Mouse (Mus musculus) limb, embryonic 14.5 days (tissue): ENCODE data around the gene Gm26558. TPM values are rescaled to one million over a fixed set of nuclear protein-coding genes. Genes with fewer than 3 reads are reported as not detected.

Experiments
- ATAC-seq: fragments of 200-750 bp; cut with Nextera tagmentation; 2 replicates; pipeline ENCODE4 v1.8.0; 2017; ENCODE audit warnings: low read depth, moderate number of reproducible peaks, moderate TSS enrichment; ENCODE audit not compliant: low FRiP score
- DNase-seq: peaks from one replicate; pipeline ENCODE4 v3.0.0-alpha.2; 2015; ENCODE audit warnings: low spot score
- H3K27ac ChIP-seq: fragments of 300-500 bp; sonication (generic); replicated peaks from 2 replicates; pipeline ENCODE4 v1.5.1; 2014; ENCODE audit warnings: low read depth, mild to moderate bottlenecking, low read length, moderate library complexity, mixed read lengths
- H3K27me3 ChIP-seq: fragments of 300-500 bp; sonication (generic); 2 replicates; pipeline ENCODE4 v1.6.1; 2014; ENCODE audit warnings: low read length, mixed read lengths; ENCODE audit not compliant: control insufficient read depth, insufficient read depth
- H3K36me3 ChIP-seq: fragments of 300-500 bp; sonication (generic); 2 replicates; pipeline ENCODE4 v1.6.1; 2014; ENCODE audit warnings: mild to moderate bottlenecking, low read length, moderate library complexity, mixed read lengths; ENCODE audit not compliant: control insufficient read depth, insufficient read depth
- H3K4me1 ChIP-seq: fragments of 300-500 bp; sonication (generic); 2 replicates; pipeline ENCODE4 v1.6.1; 2014; ENCODE audit warnings: antibody characterized with exemption, low read length, mixed read lengths; ENCODE audit not compliant: control insufficient read depth, insufficient read depth
- H3K4me2 ChIP-seq: fragments of 300-500 bp; sonication (generic); replicated peaks from 2 replicates; pipeline ENCODE4 v1.6.1; 2014; ENCODE audit warnings: low read depth, mild to moderate bottlenecking, low read length, moderate library complexity; ENCODE audit not compliant: severe bottlenecking
- H3K4me3 ChIP-seq: fragments of 300-500 bp; sonication (generic); replicated peaks from 2 replicates; pipeline ENCODE4 v1.5.1; 2014; ENCODE audit warnings: low read length
- H3K9ac ChIP-seq: fragments of 300-500 bp; sonication (generic); 2 replicates; pipeline ENCODE4 v1.6.1; 2014; ENCODE audit warnings: mild to moderate bottlenecking, low read depth, low read length, moderate library complexity; ENCODE audit not compliant: severe bottlenecking
- H3K9me3 ChIP-seq: fragments of 300-500 bp; sonication (generic); 2 replicates; pipeline ENCODE4 v1.6.1; 2016; ENCODE audit warnings: low read length; ENCODE audit not compliant: control insufficient read depth
- POLR2A ChIP-seq: fragments of 200-500 bp; IDR thresholded peaks from 2 replicates; pipeline ENCODE4 v1.8.0; 2012; ENCODE audit warnings: inconsistent platforms, mild to moderate bottlenecking, moderate library complexity, borderline replicate concordance; ENCODE audit not compliant: insufficient read depth, insufficient read length; ENCODE audit errors: extremely low read depth
- WGBS: fragments of 180-500 bp; shearing (Covaris S2); extraction: QIAGEN DNeasy Blood & Tissue Kit; methylation state at CpG from one replicate; pipeline ENCODE4 v1.1.7; 2014; 5-methylcytosine and 5-hydroxymethylcytosine counted together
- polyA plus RNA-seq, 2 experiments: library from polyadenylated mRNA; depleted of rRNA in 1 of 2; stranded (reverse) in 1 of 2; unstranded in 1 of 2; fragments of >200 nt; fragmentation: Nextera tagmentation in 1 of 2; extraction: Ambion mirVana in 1 of 2; gene quantifications; 2 replicates each; pipeline versions ENCODE4 v1.2.1 to v1.2.3; 2012 to 2014

Gene Gm26558
- polyA plus RNA-seq (2012; rRNA removed) (1.4 and 2.4 TPM in 2 replicates), polyA plus RNA-seq (2014; fragmentation: Nextera tagmentation; extraction: Ambion mirVana) (6.5 and 6.9 TPM in 2 replicates)

- under 1% methylated on average over 54 of the region's 54 CpGs for WGBS
- no peaks in the 10 kb centered on the region for H3K36me3 ChIP-seq
- peak; percentile 68 for ATAC-seq
Measured at GRCm38 (mm10) chr2:70661715-70662495, at the start of gene Gm26558. Gene Gm26558, minus strand, starts transcription at chr2:70662108.

DNA sequence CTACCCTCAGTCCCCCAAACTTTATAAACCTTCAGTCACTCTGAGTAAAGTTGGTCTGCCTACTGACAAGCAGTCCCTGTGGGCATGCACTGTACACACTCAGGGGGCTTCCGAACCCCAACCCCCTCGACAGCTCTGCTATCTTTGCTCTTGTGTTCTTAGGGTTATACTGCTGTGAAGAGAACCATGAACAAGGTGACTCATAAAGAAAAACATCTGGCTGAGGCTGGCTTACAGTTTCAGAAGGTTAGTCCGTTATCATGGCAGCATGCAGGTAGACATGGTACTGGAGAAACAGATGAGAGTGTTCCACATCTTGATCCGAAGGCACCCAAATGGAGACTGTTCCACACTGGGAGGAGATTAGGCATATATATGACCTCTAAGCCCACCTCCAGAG lies 49.0 kb upstream of the Gm26558 start:
- peaks cover 4% of the 10 kb centered on the region for H3K4me1 ChIP-seq
- H3K9me3 ChIP-seq: no peaks in the 10 kb centered on the region
- no peak overlapping the region for H3K4me3 ChIP-seq
- H3K27ac ChIP-seq: no peak overlapping the region
- no peak for ATAC-seq
- DNase-seq: no peak
- 91% methylated on average over 4 of the region's 4 CpGs for WGBS
- no peak overlapping the region for H3K9ac ChIP-seq
- H3K4me2 ChIP-seq: no peak overlapping the region
- H3K36me3 ChIP-seq: peaks cover 50% of the 10 kb centered on the region
- no peaks in the 10 kb centered on the region for H3K27me3 ChIP-seq
- TF ChIP-seq POLR2A: no peak

More at GRCm38 (mm10) chr2:70661715-70662495, at the start of gene Gm26558:
- H3K4me1 ChIP-seq: peaks cover 8% of the 10 kb centered on the region; the same call in 1 of the 2 replicates
- H3K27ac ChIP-seq: peak within 1 kb of the TSS; percentile 93
- DNase-seq: peak; percentile 27
- peak within 1 kb of the TSS; percentile 74 for H3K4me2 ChIP-seq
- no peaks in the 10 kb centered on the region for H3K9me3 ChIP-seq
- peak within 1 kb of the TSS; percentile 98 for H3K4me3 ChIP-seq
- TF ChIP-seq POLR2A: no peak
- no peaks in the 10 kb centered on the region for H3K27me3 ChIP-seq
- peak within 1 kb of the TSS; percentile 99 for H3K9ac ChIP-seq

DNA sequence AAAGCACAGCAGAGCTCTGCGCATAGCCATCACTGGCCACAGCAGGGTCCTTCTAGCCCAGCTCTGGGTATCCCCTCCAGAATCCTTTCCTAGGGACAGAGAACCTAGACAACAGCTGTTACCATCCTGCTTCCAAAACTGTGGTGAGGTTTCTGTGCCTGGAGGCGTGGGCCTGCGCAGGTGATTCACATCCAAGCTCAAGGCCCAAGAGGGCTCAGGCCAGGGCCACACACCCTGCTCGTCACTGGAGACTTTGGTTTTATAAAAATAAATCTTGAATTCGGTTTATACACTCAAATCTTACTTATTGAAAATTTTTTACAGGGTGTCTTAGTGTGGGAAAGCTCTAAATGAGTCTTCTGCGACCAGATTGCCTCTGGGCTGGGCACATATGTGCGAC lies 48.3 kb upstream of the Gm26558 start:
- H3K4me2 ChIP-seq: no peak overlapping the region
- 85% methylated on average over 7 of the region's 7 CpGs for WGBS
- peaks cover 44% of the 10 kb centered on the region for H3K36me3 ChIP-seq
- no peak overlapping the region for H3K27ac ChIP-seq
- H3K4me3 ChIP-seq: no peak overlapping the region
- H3K9me3 ChIP-seq: no peaks in the 10 kb centered on the region
- DNase-seq: no peak
- peaks cover 4% of the 10 kb centered on the region for H3K4me1 ChIP-seq
- H3K9ac ChIP-seq: no peak overlapping the region
- ATAC-seq: no peak
- TF ChIP-seq POLR2A: no peak
- no peaks in the 10 kb centered on the region for H3K27me3 ChIP-seq

- TF ChIP-seq POLR2A: no peak
- 74% methylated on average over 13 of the region's 13 CpGs for WGBS
Measured at GRCm38 (mm10) chr2:70708986-70709730, 47.2 kb upstream of the Gm26558 start.

GRCm38 (mm10) chr2:70702403-70702802 lies 40.5 kb upstream of the Gm26558 start:
- no peak overlapping the region for H3K27ac ChIP-seq
- no peaks in the 10 kb centered on the region for H3K9me3 ChIP-seq
- no peak overlapping the region for H3K4me3 ChIP-seq
- no peak overlapping the region for H3K4me2 ChIP-seq
- 0 out of 2 replicates have a peak overlapping the region, but pooled peaks have one; percentile 12 for H3K9ac ChIP-seq
- peaks cover 4% of the 10 kb centered on the region for H3K4me1 ChIP-seq
- H3K36me3 ChIP-seq: no peaks in the 10 kb centered on the region
- H3K27me3 ChIP-seq: no peaks in the 10 kb centered on the region
- WGBS: 31% methylated on average over 5 of the region's 5 CpGs
- ATAC-seq (no peak), DNase-seq (peak; percentile 13)
- no peak for TF ChIP-seq POLR2A

More at GRCm38 (mm10) chr2:70708986-70709730, 47.2 kb upstream of the Gm26558 start:
- no peak for DNase-seq
- Histone ChIP-seq H3K36me3 (peaks cover 33% of the 10 kb centered on the region), H3K9ac (no peak overlapping the region), H3K9me3 (no peaks in the 10 kb centered on the region), H3K4me2 (no peak overlapping the region), H3K27ac (no peak overlapping the region), H3K4me3 (no peak overlapping the region), H3K27me3 (no peaks in the 10 kb centered on the region), H3K4me1 (peaks cover 4% of the 10 kb centered on the region)
- ATAC-seq: no peak
